Mouse (Mus musculus): ENCODE measurements around the gene 2310033P09Rik.
"Not testable (repeated sequence)": the region's sequence is repeated elsewhere in the genome, so short reads cannot be mapped to it uniquely, and the experiment has no call there.

The 2310033P09Rik gene

DNA sequence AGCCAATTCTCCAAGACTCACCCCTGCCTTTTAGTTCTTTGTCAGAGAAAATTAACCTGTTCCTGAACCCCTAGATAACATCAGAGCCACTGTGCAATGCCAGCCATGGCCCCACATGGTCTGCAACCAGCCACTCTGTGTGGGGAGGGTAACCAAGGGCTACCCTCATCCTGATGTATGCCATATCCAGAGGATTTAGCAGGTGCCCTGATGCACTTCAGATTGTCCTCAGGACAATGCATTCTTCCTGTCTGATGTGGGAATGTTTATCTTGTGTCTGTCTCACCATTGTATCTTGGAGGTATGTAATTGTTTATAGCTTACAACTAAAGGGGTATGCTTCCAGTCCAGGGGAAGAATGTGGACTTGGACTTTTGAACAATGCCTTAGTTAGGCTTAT, 11.9 kb upstream of the 2310033P09Rik start:
- no peak for DNase-seq (ENCODE audit: low read depth, low spot score)

DNA sequence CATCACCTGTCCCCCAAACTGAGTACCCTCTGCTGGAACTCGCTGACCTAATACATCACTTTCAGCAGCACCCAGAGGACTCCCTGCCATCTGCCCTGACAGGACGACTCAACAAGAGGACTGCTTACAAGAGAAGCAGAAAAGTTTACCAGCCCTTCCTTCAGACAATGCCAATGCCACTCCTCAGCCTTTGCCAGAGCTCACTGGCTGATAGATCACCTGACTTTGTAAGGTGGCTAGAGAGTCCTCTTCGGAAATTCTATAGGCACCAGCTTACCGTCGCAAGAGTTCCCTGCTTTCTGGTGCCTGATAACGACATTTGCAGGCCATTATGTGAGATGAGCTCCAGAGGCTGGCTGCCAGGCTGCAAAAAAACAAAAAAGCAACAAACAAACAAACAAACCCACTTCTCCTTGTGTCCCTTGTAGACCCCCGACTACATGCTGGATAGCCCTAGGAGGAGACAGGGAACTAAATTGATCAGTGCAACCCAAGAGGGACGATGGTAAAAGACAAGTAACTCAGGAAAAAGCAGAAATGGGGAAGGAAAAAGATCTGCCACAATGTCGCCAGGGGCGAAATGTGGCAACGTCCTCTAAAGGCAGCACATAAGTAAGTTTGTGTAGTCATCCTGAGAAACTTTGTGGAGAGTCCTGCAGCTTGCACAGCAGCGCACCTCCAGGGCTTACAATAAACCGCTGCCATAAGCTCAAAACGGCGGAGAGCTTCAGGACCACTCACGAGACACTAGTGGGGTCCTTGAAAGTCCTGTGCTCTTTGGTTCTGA, 6.7 kb upstream of the 2310033P09Rik start:
- no peak for DNase-seq (ENCODE audit: low read depth, low spot score)

DNA sequence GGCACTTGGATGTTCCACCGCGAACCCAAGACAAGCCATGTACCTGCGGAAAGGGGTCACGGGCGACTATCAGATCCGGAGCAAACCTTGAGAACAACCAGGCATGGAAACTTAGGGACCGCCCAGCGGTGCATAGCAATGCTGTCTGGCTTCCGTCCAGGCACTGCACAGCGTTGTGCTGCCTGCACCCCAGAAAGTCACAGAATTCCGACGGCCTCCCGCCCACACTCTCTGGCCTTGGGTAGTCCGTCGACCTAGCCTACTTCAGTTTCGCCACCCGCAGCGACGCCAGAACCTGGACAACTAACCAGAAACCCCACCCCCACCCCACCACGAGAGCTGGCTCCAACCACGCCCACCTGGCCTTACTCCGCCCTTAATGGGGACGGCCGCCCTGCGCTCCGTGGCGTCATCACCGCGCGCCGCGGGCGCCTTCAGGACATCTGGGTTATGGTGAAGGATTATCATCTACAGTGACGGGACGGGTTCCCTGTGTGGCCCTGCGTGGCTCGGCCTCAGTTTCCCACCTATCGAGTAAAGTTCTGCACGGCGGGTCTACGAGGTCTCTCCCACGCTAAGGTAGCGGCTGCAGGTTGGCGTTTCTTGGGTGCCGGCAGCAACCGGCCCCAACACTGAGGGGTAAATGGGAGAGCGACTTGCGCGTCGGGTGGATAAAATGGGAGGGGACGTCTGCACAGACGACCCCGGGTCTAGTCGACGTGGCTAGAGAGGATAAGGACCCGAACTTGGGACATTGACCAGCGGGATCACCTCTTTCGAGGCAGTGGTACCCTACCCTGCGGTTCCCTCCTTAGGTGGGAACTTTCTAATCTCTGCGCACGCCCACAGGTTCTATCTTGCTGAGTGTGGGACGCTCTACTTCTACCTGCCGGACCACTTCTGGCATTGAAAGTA, 5.8 kb upstream of the 2310033P09Rik start, which contains the start of gene Mrpl55:
Gene Mrpl55 (plus strand): TSS at position 406 of the 915 bp plus-strand sequence.
- peak; percentile 90 for DNase-seq (ENCODE audit: low read depth, low spot score)

DNA sequence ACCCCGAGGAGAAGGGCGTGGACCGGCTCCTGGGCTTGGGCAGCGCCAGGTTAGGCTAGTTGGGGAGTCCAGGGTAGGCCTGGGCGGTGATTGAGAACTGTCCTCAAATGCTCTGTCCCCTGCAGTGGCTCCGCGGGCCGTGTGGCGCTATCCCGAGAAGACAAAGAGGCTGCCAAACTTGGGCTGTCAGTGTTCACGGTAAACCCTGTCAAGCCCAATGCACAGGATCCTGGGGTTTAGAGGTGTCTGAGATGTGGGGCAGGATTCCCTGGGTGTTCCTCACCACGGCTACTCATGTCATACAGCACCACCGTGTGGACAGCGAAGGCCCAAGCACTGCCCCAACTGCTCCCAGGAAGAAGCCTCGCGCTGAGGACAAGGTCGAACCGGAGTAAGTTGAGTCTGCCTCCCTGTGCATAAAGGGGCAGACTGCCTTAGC, 901 bp downstream of the 2310033P09Rik start:
- no peak for DNase-seq (ENCODE audit: low read depth, low spot score)

DNA sequence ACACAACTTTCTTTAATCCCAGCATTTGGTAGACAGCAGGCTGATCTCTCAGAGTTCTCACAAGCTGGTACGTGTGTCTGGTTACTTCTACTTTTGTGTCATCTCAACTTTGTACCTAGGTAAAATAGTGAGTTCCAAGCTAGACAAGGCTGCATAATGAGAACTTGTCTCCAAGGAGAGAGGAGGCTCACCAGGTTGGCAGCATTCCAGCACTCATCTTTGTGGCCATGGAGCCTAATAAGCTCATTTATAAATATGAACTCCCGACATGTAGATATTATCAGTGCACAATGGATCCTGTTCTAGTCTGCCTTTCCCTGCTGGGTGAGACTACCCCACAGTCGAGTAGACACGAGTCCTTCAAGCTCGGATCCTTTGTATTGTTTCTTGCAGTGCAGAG, 1.5 kb downstream of the 2310033P09Rik start:
- DNase-seq (ENCODE audit: low read depth, low spot score): no peak

DNA sequence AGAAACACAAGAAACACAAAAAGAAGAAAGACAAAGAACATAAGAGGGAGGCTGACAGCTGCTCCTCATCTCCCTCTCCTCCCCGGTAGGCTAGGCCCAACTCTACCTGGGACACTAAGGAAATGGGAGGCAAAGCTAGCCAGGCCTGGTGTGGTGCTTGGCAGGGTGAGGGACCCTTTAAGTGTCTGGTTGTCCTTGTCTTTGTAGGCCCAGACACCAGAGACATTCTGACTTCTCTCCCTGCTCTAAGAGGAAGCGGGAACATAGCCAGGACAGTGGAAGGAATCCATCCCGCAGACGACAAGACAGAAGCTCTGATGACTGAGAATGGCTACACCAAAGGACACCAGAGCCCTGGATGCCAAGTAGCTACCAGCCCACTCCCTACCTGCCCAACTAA, 1.9 kb downstream of the 2310033P09Rik start:
- DNase-seq (ENCODE audit: low read depth, low spot score): no peak

DNA sequence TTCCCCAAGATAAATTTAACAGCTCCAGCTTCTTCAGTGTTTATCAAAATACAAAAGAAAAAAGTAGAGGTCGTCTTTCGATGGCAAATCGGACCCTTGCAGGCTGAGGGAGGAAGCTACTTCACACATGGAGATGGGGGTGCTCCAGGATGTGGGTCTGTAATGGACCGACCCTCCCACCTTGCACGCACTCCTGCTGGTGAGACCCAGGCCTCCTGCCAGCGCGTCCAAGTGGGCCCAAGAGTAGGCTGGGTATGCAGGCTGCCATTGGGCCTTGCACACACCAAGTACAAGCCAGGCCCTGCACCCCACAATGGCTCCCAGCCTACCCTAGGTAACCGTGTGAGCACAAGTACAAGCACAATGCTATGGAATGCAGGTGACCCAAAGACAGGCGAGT, 3.4 kb downstream of the 2310033P09Rik start:
- DNase-seq (ENCODE audit: low read depth, low spot score): not testable (repeated sequence)

DNA sequence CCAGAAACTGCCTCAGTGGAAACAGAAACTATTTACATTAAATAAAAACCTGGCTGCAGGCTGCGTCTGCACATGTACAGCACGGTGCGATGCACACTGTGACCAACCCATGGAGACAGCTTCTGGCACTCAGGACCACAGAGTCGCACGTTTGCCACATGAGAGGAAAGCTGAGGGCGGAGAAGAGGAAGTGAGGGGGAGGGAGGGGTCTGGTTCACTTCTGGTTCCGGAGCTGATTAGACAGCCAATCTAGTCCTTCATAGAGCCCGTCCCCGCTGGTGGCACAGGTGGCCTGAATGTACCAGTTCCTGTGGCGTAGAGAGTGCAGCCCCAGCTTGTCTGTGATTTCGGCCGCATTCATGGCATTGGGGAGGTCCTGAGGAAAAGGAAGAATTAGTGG, 4.2 kb downstream of the 2310033P09Rik start:
- not testable (repeated sequence) for DNase-seq (ENCODE audit: low read depth, low spot score)

DNA sequence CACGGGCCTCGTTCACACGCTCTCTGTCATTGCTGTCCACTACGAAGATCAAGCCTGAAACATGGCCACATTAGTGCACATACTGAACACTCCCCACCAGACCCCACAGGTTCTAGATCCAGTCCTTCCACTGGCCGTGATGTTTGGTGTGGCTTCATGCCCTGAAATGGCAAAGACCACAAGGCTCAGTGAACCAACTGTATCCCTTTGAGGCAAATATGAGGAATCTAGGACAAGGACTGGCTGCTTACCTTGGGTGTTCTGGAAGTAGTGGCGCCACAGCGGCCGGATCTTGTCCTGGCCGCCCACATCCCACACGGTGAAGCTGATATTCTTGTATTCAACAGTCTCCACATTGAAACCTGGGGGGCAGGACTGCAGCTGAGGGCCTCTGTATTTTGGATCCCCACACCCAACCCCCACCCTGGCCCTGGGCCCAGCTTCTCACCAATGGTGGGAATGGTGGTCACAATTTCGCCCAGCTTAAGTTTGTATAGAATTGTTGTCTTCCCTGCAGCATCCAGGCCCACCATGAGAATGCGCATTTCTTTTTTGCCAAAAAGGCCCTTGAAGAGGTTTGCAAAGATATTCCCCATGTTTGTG, 4.9 kb downstream of the 2310033P09Rik start:
- no peak for DNase-seq (ENCODE audit: low read depth, low spot score)

DNA sequence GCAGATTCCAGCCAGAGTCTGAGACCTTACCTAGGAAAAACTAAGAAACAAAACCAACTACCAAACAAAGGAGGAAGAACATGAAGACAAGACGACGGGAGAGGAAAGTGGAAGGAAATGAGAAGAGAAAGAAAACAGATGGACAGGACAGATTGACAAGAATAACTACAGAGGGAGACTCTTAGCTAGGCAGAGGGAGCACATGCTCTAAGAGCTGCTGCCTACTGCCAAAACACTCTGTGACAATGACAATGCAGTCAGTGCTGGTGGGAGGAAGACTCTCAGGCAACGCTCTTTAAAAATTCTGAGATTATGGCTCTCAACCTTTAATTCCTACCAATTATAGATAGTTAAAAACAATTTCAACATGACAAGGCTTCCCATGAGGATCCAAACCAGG, 8.8 kb downstream of the 2310033P09Rik start:
- DNase-seq (ENCODE audit: low read depth, low spot score): no peak

DNA sequence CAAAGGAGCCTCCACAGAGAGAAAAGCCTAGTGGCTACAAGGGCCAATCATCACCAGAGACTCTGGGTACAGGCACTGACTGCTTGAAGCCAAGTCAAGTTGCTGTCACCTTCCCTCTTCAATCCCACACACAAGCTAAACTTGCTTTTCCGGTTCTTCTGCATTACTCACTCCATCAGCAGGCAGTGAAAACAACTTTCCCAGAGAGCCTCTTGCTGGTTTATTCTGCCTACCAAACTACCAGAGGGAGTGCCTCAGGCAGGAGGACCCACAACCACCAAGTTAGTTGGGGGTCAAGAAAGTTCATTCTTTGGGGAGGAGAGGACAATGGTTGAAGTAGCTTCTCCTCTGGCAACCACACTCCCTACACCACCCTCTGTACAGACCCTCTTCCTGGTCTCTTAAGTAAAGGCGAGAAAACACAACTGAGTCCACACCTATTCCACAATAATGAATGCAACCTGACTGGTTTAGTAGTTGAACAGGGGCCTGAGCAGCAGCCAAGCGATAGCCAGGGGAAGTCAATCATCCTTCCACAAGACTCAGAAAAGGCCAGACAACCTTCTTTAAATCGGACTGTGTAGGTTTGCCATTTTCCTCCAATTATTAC, 10.4 kb downstream of the 2310033P09Rik start:
- DNase-seq (ENCODE audit: low read depth, low spot score): no peak

DNA sequence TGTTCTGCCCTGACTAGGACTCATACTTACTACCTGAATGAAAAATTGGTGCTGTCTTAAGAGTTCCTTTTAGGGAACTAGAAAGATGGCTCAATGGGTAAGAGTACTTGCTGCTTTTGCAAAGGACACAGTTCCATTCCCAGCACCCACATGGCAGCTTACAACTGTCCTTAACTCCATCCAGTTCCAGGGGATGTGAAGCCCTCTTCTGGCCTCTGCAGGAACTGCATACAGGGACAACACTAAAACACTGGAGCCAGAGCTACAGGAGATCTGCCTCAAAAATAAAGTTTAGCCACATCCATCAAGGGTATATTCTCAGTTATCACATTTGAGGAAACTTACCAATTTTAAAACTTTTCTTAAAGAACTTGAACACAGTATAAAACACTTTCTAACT, 10.9 kb downstream of the 2310033P09Rik start:
- no peak for DNase-seq (ENCODE audit: low read depth, low spot score)

DNA sequence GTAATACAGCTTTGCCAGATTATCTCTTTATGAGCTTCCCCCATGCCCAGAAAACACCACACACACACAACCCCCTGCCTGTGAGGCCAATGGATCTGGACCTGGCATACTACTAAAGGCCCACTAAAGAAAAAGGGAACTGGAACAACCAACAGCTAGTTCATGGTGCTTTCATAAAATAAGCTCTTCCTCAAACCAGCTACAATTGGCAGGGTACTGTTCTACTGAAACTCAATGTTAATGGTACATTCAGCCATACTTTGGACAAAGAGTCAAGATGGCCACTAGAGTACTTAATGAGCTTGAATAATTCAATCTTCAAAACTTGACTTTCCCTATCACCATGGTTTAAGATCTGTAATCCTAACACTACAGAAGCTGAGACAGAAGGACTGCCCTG, 13.5 kb downstream of the 2310033P09Rik start:
- DNase-seq (ENCODE audit: low read depth, low spot score): no peak

DNA sequence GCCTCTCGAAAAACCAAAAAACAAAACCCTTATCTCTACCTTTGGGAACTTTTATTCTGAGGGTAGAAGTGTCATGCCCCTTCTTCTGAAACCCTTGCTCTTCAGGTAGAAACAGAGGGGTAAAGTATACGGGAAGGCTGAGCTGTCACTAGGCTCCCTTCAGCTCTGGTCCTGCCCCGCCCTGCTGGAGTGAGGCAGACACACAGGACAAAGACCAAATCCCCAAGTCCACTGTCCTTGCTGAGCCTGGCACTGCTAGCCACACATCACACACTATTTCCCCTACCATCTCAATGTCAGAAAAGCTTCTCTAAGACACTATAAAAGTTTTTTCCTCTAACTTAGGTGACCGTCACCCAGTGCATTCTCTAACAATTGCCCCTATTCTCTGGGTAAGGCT, 14.2 kb downstream of the 2310033P09Rik start:
- DNase-seq (ENCODE audit: low read depth, low spot score): no peak

DNA sequence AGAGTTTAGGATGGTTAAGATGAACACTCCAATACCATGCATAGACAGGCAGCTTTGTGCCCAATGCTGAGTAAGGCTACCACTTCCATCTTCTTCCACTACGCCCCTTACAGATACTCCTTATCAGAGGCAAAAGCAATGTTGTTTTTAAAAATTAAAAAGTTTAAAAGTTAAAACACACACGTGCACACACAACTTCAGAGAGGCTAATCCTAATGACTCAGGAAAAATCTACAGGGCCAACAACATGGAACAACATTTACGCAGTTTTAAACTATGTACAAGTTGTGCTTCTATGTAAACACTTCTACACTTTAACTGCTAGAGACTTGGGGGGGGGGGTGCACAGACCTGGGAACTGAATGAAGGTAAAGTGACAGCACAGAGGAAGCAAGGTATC, 15.9 kb downstream of the 2310033P09Rik start:
- no peak for DNase-seq (ENCODE audit: low read depth, low spot score)

DNA sequence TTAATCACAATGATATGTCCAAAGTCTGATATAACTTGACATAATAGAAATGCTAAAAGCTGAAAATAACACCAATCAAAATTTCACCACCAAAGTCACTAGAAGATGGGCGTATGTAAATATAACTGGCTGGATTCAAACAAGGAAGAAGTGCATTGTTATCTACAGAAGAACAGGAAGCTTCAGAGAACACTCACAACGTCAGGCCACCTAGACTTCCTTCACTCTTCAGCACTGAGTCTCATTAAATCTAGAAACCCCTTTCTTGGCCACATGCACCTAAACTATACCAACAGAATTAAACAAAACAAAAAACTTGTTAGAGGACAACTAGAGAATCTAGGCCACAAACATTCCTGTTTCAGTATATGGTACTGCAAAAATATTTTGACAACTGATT, 16.3 kb downstream of the 2310033P09Rik start:
- no peak for DNase-seq (ENCODE audit: low read depth, low spot score)

DNA sequence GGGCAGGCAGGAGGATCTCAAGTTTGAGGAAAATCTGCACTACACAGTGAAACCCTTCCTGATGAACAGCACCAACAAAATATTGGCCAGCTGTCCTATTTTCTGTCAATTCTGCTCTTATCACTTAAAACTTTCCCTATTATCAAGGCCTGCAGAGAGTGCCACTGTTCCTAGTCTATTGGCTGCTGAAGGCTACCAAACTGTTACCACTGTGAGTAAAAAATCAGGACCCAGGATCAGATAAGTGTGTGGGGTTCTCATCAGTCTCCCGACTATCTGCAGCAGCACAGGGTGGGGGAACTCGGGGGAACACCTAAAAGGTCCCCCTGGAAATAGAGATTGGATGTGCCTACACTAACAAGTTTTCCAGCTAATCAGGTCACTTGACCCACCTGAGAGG, 17.0 kb downstream of the 2310033P09Rik start:
- no peak for DNase-seq (ENCODE audit: low read depth, low spot score)

DNA sequence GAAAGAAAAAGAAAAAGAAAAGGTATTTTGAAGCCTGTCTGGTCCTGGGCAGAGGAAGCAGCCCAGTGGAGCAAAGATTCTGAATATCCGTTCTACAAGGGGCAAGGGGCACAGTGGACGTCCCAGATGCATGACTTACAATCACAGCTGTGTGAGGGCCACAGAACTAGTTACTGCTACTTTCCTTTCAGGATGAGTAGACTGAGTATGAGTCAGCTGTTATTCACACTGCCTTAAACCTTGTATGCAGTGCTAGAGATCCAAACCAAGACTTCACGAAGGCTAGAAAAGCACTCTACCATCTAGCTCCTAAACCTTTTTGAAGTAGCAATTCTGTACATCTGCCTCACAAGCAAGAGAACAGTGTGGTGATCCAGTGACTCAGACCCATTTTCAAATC, 18.1 kb downstream of the 2310033P09Rik start:
- DNase-seq (ENCODE audit: low read depth, low spot score): no peak

DNA sequence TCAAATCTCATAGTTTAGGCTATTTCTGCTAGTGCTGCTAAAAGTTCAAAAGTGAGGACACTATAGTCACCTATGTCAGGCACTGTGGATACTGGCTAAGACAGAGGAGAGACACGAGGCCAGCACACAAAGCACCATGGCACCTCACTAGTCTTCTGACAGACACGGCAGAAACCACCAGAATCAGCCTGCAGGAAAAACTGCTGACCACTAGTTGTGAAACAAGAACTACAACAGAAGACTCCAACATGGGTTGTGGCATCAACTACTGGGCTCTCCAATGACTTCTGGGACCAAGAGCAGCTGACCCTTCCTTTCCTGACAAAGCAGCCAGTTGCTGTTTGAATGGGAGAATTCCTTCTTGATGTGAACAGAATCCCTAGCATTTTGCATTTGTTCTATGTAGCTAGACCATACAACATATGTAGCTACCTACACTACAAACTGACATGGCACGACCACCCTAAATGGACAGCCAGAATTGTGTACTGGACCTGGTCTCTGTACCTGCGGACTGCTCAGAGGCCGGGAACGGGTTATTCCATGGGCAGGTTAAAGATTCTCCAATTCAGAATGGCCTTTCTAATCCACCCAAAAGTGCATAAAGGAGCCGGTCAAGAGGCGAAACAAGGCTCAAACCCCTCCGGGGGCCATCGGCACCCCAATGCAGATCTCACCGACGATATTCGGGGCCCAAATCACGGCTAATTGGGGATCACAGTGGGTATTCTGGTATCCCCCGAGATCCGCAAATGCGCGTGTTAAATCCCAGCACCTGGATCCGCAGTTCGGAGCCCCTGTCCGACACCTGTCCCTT, 18.9 kb downstream of the 2310033P09Rik start:
- DNase-seq (ENCODE audit: low read depth, low spot score): no peak

DNA sequence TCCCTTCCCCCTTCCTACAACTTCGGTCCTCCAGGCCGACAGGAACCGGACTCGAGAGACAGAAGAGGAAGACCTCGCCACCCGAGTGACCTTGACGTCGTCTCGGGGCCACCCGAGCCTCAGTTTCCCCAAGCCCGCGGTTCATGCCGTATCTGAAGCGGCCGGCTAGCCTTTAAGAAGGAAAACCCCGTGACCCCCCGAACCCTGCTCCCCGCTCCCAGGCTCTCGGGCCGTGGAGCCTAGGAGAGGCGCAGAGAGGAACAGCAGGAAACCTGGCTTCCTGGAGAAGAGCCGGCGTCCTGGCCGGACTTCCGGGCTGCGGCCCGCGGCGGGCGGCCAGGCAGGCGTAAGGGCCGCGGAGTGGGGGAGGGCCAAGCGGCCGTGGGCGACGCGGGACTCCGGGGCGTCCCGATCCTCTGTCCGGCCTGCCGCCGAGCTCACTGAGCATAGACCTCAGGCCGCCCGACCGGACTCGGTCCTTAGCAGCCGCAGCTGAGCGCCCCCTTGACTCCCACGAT, 19.5 kb downstream of the 2310033P09Rik start:
- no peak for DNase-seq (ENCODE audit: low read depth, low spot score)

Measured in retina, postnatal 7 days (tissue).